Mouse (Mus musculus) embryonic fibroblast, embryonic 13.5 days (primary cell): ENCODE measurements around the gene Acap1.

Experiments
- CTCF ChIP-seq: IDR thresholded peaks from 2 replicates; pipeline ENCODE4 v1.5.1; 2011; ENCODE audit warnings: mild to moderate bottlenecking, control low read depth, low read length, moderate library complexity, borderline replicate concordance; ENCODE audit not compliant: insufficient read depth
- POLR2A ChIP-seq: IDR thresholded peaks from 2 replicates; pipeline ENCODE4 v1.6.1; 2011; ENCODE audit warnings: low read depth, mild to moderate bottlenecking, control low read depth, low read length, moderate library complexity

GRCm38 (mm10) chr11:69846198-69846680 is 49.1 kb downstream of the Acap1 start, which contains the start of gene Plscr3:
- TF ChIP-seq CTCF (no peak), POLR2A (peak; percentile 95)
